Comparison of ENCODE assay signal across 18 mouse cellular contexts in the genomic region with DNA sequence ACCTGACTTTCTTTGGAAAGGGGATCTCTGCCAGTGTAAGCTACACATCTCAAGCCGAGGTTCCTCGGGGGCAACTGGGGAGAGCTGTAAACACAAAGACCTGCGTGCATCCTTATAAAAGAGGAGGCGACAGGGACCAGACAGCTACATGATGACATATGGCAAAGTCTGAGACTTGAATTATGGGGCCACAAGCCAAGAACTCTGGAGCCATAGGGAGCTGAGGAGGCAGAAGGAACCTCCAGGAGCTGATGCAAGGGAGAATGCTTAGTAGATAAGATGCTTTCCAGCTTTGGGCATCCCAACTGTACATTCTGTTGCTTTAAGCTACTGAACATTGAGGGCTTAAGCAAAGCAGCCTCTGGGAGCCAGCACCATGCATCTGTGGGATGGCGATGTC. TPM values are rescaled to one million over a fixed set of nuclear protein-coding genes. Genes with fewer than 3 reads are reported as not detected.
DNase-seq lines count a peak whose midpoint lies in the region; ATAC-seq and TF ChIP-seq lines count a peak whose summit lies in the region.
"Had no signal": no experiment of that assay in that cellular context is flagged by ENCODE, and none has a peak within 500 bp of the region (broad histone marks: within the 10 kb centered on the region; RNA-seq: fewer than 3 reads in every experiment).

No protein-coding gene starts in this region.

- H3K9me3 ChIP-seq in forebrain, embryonic 13.5 days (replicated peaks): peaks cover 4% of the 10 kb centered on the region; the same call in 1 of the 2 replicates
- peaks cover 2% of the 10 kb centered on the region; the same call in 1 of the 2 replicates for H3K9me3 ChIP-seq in forebrain, embryonic 11.5 days (ENCODE audit: control insufficient read depth, low read length)
- no peaks in the 10 kb centered on the region for H3K9me3 ChIP-seq in hindbrain, postnatal 0 days (ENCODE audit: low read length)
- H3K9me3 ChIP-seq in hindbrain, embryonic 11.5 days (ENCODE audit: control insufficient read depth, low read length): no peaks in the 10 kb centered on the region
- H3K9me3 ChIP-seq: embryonic facial prominence, embryonic 12.5 days; heart, embryonic 15.5 days had no signal

- no peak overlapping the region for H3K4me3 ChIP-seq in forebrain, embryonic 13.5 days
- H3K4me3 ChIP-seq in forebrain, embryonic 11.5 days (ENCODE audit: low read depth, low read length): no peak overlapping the region
- H3K4me3 ChIP-seq in hindbrain, postnatal 0 days (ENCODE audit: low read length): no peak overlapping the region
- H3K4me3 ChIP-seq in hindbrain, embryonic 11.5 days (ENCODE audit: low read depth, low read length): no peak overlapping the region
- H3K4me3 ChIP-seq: embryonic facial prominence, embryonic 12.5 days; heart, adult 2 months; heart, embryonic 15.5 days had no signal

- 71% methylated on average over 5 of the region's 5 CpGs for WGBS in forebrain, embryonic 13.5 days
- 66% methylated on average over 5 of the region's 5 CpGs for WGBS in forebrain, embryonic 11.5 days
- 52% methylated on average over 5 of the region's 5 CpGs for WGBS in hindbrain, postnatal 0 days
- WGBS in hindbrain, embryonic 11.5 days: 72% methylated on average over 5 of the region's 5 CpGs

- no peak for DNase-seq in forebrain, embryonic 11.5 days (ENCODE audit: low spot score)
- peak; percentile 27 for DNase-seq in hindbrain, postnatal 0 days (ENCODE audit: low spot score)
- DNase-seq in hindbrain, embryonic 11.5 days (ENCODE audit: low spot score): no peak
- peak; percentile 24 for DNase-seq in left cerebral cortex, postnatal 4 days
- no peak for DNase-seq in left cerebral cortex, postnatal 14 days (ENCODE audit: low spot score in 2 of 2)
- DNase-seq: adrenal gland, adult 2 months; adrenal gland, postnatal 25 days; cerebellum, adult 8-10 months; cerebellum, postnatal 25 days; gastrocnemius, postnatal 14 days; heart, adult 2 months; heart, postnatal 14 days; kidney, adult 11 months had no signal

- no peak for TF ChIP-seq CTCF in hindbrain, postnatal 0 days (IDR thresholded peaks at IDR 0.05; ENCODE audit: low read depth)

- H3K4me2 ChIP-seq in forebrain, embryonic 13.5 days: no peak overlapping the region
- no peak overlapping the region for H3K4me2 ChIP-seq in forebrain, embryonic 11.5 days (ENCODE audit: low read depth, low read length, severe bottlenecking)
- H3K4me2 ChIP-seq in hindbrain, postnatal 0 days (ENCODE audit: low read depth, low read length): no peak overlapping the region
- no peak overlapping the region for H3K4me2 ChIP-seq in hindbrain, embryonic 11.5 days (replicated peaks; ENCODE audit: low read depth, low read length)
- H3K4me2 ChIP-seq: embryonic facial prominence, embryonic 12.5 days; heart, embryonic 11.5 days; heart, embryonic 15.5 days had no signal

- H3K27me3 ChIP-seq in forebrain, embryonic 13.5 days: no peaks in the 10 kb centered on the region
- H3K27me3 ChIP-seq in forebrain, embryonic 11.5 days (ENCODE audit: control insufficient read depth, insufficient read depth, low read length): no peaks in the 10 kb centered on the region
- no peaks in the 10 kb centered on the region for H3K27me3 ChIP-seq in hindbrain, postnatal 0 days (ENCODE audit: insufficient read depth, low read length)
- no peaks in the 10 kb centered on the region for H3K27me3 ChIP-seq in hindbrain, embryonic 11.5 days (ENCODE audit: control insufficient read depth, insufficient read depth, low read length)
- H3K27me3 ChIP-seq: embryonic facial prominence, embryonic 12.5 days; heart, embryonic 15.5 days had no signal

- H3K27ac ChIP-seq in forebrain, embryonic 13.5 days: peak overlapping the region; percentile 35; the same call in 1 of the 2 replicates
- H3K27ac ChIP-seq in forebrain, embryonic 11.5 days (ENCODE audit: low read depth, low read length): no peak overlapping the region
- H3K27ac ChIP-seq in hindbrain, postnatal 0 days: peak overlapping the region; percentile 38; the same call in 1 of the 2 replicates
- H3K27ac ChIP-seq in hindbrain, embryonic 11.5 days (ENCODE audit: low read depth, low read length): no peak overlapping the region
- H3K27ac ChIP-seq: embryonic facial prominence, embryonic 12.5 days; heart, adult 2 months; heart, embryonic 15.5 days had no signal

- no peak for ATAC-seq in forebrain, embryonic 13.5 days
- ATAC-seq in forebrain, embryonic 11.5 days (replicated peaks; ENCODE audit: low FRiP score): no peak
- ATAC-seq in hindbrain, postnatal 0 days: no peak
- no peak for ATAC-seq in hindbrain, embryonic 11.5 days (ENCODE audit: low FRiP score)
- ATAC-seq: hindbrain, embryonic 16.5 days had no signal

- no peaks in the 10 kb centered on the region for H3K36me3 ChIP-seq in forebrain, embryonic 13.5 days (ENCODE audit: poor library complexity, severe bottlenecking)
- H3K36me3 ChIP-seq in forebrain, embryonic 11.5 days (ENCODE audit: control insufficient read depth, insufficient read depth, low read length): no peaks in the 10 kb centered on the region
- no peaks in the 10 kb centered on the region for H3K36me3 ChIP-seq in hindbrain, postnatal 0 days (ENCODE audit: insufficient read depth, low read length)
- no peaks in the 10 kb centered on the region for H3K36me3 ChIP-seq in hindbrain, embryonic 11.5 days (ENCODE audit: control insufficient read depth, insufficient read depth, low read length)
- H3K36me3 ChIP-seq: embryonic facial prominence, embryonic 12.5 days; heart, embryonic 15.5 days had no signal

- intact Hi-C loops in left cerebral cortex, postnatal 4 days (cut with DNase I): no loop called here
- intact Hi-C loops in left cerebral cortex, postnatal 14 days (cut with DNase I): no loop called here

- H3K4me1 ChIP-seq in forebrain, embryonic 13.5 days: peaks cover 35% of the 10 kb centered on the region
- peaks cover 16% of the 10 kb centered on the region for H3K4me1 ChIP-seq in forebrain, embryonic 11.5 days (replicated peaks; ENCODE audit: control insufficient read depth, insufficient read depth, low read length)
- peaks cover 10% of the 10 kb centered on the region for H3K4me1 ChIP-seq in hindbrain, postnatal 0 days (ENCODE audit: insufficient read depth, low read length)
- 0 out of 2 replicates have a peak, but pooled peaks cover 5% of the 10 kb centered on the region for H3K4me1 ChIP-seq in hindbrain, embryonic 11.5 days (replicated peaks; ENCODE audit: control insufficient read depth, insufficient read depth, low read length)

- no peak overlapping the region for H3K9ac ChIP-seq in forebrain, embryonic 13.5 days
- H3K9ac ChIP-seq in forebrain, embryonic 11.5 days (ENCODE audit: low read length): no peak overlapping the region
- no peak overlapping the region for H3K9ac ChIP-seq in hindbrain, postnatal 0 days (replicated peaks; ENCODE audit: low read length)
- no peak overlapping the region for H3K9ac ChIP-seq in hindbrain, embryonic 11.5 days (ENCODE audit: low read depth, low read length)
- H3K9ac ChIP-seq: embryonic facial prominence, embryonic 12.5 days; heart, embryonic 15.5 days had no signal

RNA-seq across cellular contexts. Expression of a gene that starts 48.5 kb away (rescaled TPM):
- 43.5 and 50.2 TPM in 2 replicates for polyA plus RNA-seq in forebrain, embryonic 13.5 days (2015; fragmentation: Nextera tagmentation; extraction: Ambion mirVana)
- polyA plus RNA-seq in forebrain, embryonic 11.5 days (2014; fragmentation: Nextera tagmentation; extraction: Ambion mirVana): 30.0 and 30.9 TPM in 2 replicates
- 77.9 and 80.7 TPM in 2 replicates for total RNA-seq in hindbrain, postnatal 0 days (2014; rRNA removed)
- 39.1 and 39.9 TPM in 2 replicates for polyA plus RNA-seq in hindbrain, postnatal 0 days (2015; fragmentation: Nextera tagmentation; extraction: Ambion mirVana)
- polyA plus RNA-seq in hindbrain, embryonic 11.5 days (2014; fragmentation: Nextera tagmentation; extraction: Ambion mirVana): 13.0 and 18.5 TPM in 2 replicates
- 10 to 100 TPM; 63.2 to 69.6 TPM for total RNA-seq in left cerebral cortex, postnatal 4 days (2021)
- total RNA-seq in left cerebral cortex, postnatal 14 days (2021): 10 to 100 TPM; 57.5 to 65.8 TPM

Comparison
In these comparisons a context has a peak if more than half of its experiments do, and no peak if none do; other contexts are left out.
1. H3K27ac ChIP-seq: peak in forebrain, embryonic 13.5 days (single experiment) and hindbrain, postnatal 0 days (single experiment); none in forebrain, embryonic 11.5 days (single experiment) and hindbrain, embryonic 11.5 days (single experiment).
2. DNase-seq: peak in hindbrain, postnatal 0 days (single experiment) and left cerebral cortex, postnatal 4 days (single experiment); none in forebrain, embryonic 11.5 days (single experiment), hindbrain, embryonic 11.5 days (single experiment) and left cerebral cortex, postnatal 14 days (0 of 2).